Mouse (Mus musculus) G1E (cell line): ENCODE measurements around the gene Srebf2. TPM values are rescaled to one million over a fixed set of nuclear protein-coding genes. Genes with fewer than 3 reads are reported as not detected.

ENCODE experiments used
- ATAC-seq: 2 replicates; pipeline ENCODE4 v1.8.0; 2016; ENCODE audit warnings: mild to moderate bottlenecking; ENCODE audit not compliant: insufficient number of reproducible peaks, poor library complexity, low FRiP score, severe bottlenecking; ENCODE audit errors: extremely low read depth
- DNase-seq: peaks from one replicate; pipeline ENCODE4 v3.0.0; 2012; ENCODE audit warnings: low spot score
- H3K27me3 ChIP-seq: 2 replicates; pipeline ENCODE4 v1.6.1; 2012; ENCODE audit warnings: mild to moderate bottlenecking, low read length, inconsistent platforms; ENCODE audit not compliant: insufficient read depth
- H3K36me3 ChIP-seq: replicated peaks from 2 replicates; pipeline ENCODE3; 2012; ENCODE audit warnings: mild to moderate bottlenecking, inconsistent platforms
- H3K4me1 ChIP-seq: 2 replicates; pipeline ENCODE4 v1.6.1; 2012; ENCODE audit warnings: low read depth, low read length, inconsistent platforms, mixed read lengths; ENCODE audit not compliant: insufficient read depth
- H3K4me3 ChIP-seq: 2 replicates; pipeline ENCODE4 v1.5.1; 2012; ENCODE audit warnings: low read depth, mild to moderate bottlenecking, inconsistent platforms, low read length, moderate library complexity, mixed read lengths
- H3K9me3 ChIP-seq: replicated peaks from 2 replicates; pipeline ENCODE4 v1.6.1; 2012; ENCODE audit warnings: inconsistent platforms
- CTCF ChIP-seq: IDR thresholded peaks from 2 replicates; pipeline ENCODE4 v1.5.1; 2012; ENCODE audit warnings: low read depth, low read length, inconsistent platforms, mixed read lengths
- GATA1 ChIP-seq: IDR thresholded peaks from 2 replicates; pipeline ENCODE4 v1.6.1; 2012; ENCODE audit warnings: borderline replicate concordance, low read length, inconsistent platforms, mixed read lengths
- GATA2 ChIP-seq: IDR thresholded peaks from 2 replicates; pipeline ENCODE4 v1.6.1; 2012; ENCODE audit warnings: low read depth, low read length, inconsistent platforms, borderline replicate concordance
- POLR2AphosphoS5 ChIP-seq: IDR thresholded peaks from 2 replicates; pipeline ENCODE4 v1.6.1; 2012; ENCODE audit warnings: low read depth, low read length, inconsistent platforms; ENCODE audit not compliant: insufficient replicate concordance
- TAL1 ChIP-seq: conservative IDR thresholded peaks from 2 replicates; pipeline ENCODE4 v1.6.1; 2012; ENCODE audit warnings: low read depth, low read length, inconsistent platforms, mixed read lengths
- polyA plus RNA-seq: library from polyadenylated mRNA; stranded (reverse); fragments of >175 nt; gene quantifications from 2 replicates; pipeline ENCODE4 v1.2.3, GENCODE M21; 2012
- total RNA-seq, 2 experiments: library from RNA; stranded (forward) in 1 of 2; stranded (reverse) in 1 of 2; fragments of 200-1000 nt in 1 of 2; fragments of >200 nt in 1 of 2; fragmentation: Nextera tagmentation in 1 of 2; gene quantifications; 2 replicates each; pipeline ENCODE4 v1.2.3; 2014 to 2017

The Srebf2 gene
- total and polyA plus RNA-seq, 3 experiments: 48.5 to 440 (median 164) TPM

GRCm38 (mm10) chr15:82206365-82207104 lies 59.6 kb downstream of the Srebf2 start:
- no peak for TF ChIP-seq POLR2AphosphoS5
- TF ChIP-seq TAL1: no peak
- no peak for TF ChIP-seq GATA1
- no peak for TF ChIP-seq GATA2
- TF ChIP-seq CTCF: no peak
- Histone ChIP-seq H3K4me3 (no peak overlapping the region), H3K36me3 (peaks cover 83% of the 10 kb centered on the region), H3K27me3 (peaks cover 10% of the 10 kb centered on the region), H3K4me1 (no peaks in the 10 kb centered on the region), H3K9me3 (peaks cover 15% of the 10 kb centered on the region)
- ATAC-seq: no peak
- no peak for DNase-seq

DNA sequence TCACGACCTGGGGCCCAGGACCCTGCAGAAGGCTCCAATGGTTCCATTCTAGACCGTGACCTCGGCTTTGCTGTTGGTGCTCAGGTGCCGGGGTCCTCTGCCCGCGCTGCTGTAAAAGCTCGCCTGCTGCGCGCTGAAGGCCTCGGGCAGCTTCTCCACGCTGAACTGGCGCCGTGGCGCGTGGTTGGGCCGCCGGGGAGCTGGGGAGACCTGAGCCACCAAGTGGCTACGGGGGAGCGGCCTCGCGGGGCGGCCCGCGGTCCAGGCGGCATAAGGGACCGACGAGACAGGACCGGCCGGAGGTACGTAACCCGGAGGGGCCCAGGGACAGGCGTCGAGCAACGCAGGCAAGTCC lies 60.1 kb downstream of the Srebf2 start:
- no peaks in the 10 kb centered on the region for H3K4me1 ChIP-seq
- H3K36me3 ChIP-seq: peaks cover 77% of the 10 kb centered on the region
- peaks cover 20% of the 10 kb centered on the region for H3K9me3 ChIP-seq
- H3K27me3 ChIP-seq: peaks cover 16% of the 10 kb centered on the region
- ATAC-seq (no peak), DNase-seq (no peak)
- H3K4me3 ChIP-seq: no peak overlapping the region
- TF ChIP-seq GATA1 (no peak), TAL1 (no peak), GATA2 (no peak), POLR2AphosphoS5 (no peak), CTCF (no peak)

- DNase-seq: no peak
Observed at GRCm38 (mm10) chr15:82207504-82208219, 60.7 kb downstream of the Srebf2 start.

GRCm38 (mm10) chr15:82208307-82208706 lies 61.3 kb downstream of the Srebf2 start:
- ATAC-seq (no peak), DNase-seq (no peak)
- H3K4me3 ChIP-seq: no peak overlapping the region
- peaks cover 28% of the 10 kb centered on the region for H3K27me3 ChIP-seq
- H3K4me1 ChIP-seq: no peaks in the 10 kb centered on the region
- H3K36me3 ChIP-seq: peaks cover 65% of the 10 kb centered on the region
- peaks cover 31% of the 10 kb centered on the region for H3K9me3 ChIP-seq
- TF ChIP-seq TAL1 (no peak), CTCF (no peak), GATA1 (no peak), GATA2 (no peak), POLR2AphosphoS5 (no peak)

More at GRCm38 (mm10) chr15:82207504-82208219, 60.7 kb downstream of the Srebf2 start:
- no peaks in the 10 kb centered on the region for H3K4me1 ChIP-seq
- TF ChIP-seq TAL1: no peak
- TF ChIP-seq POLR2AphosphoS5: no peak
- TF ChIP-seq GATA1: no peak
- TF ChIP-seq GATA2: no peak
- no peak for TF ChIP-seq CTCF
- peaks cover 72% of the 10 kb centered on the region for H3K36me3 ChIP-seq
- peaks cover 26% of the 10 kb centered on the region for H3K9me3 ChIP-seq
- no peak for ATAC-seq
- H3K4me3 ChIP-seq: no peak overlapping the region
- peaks cover 21% of the 10 kb centered on the region for H3K27me3 ChIP-seq

DNA sequence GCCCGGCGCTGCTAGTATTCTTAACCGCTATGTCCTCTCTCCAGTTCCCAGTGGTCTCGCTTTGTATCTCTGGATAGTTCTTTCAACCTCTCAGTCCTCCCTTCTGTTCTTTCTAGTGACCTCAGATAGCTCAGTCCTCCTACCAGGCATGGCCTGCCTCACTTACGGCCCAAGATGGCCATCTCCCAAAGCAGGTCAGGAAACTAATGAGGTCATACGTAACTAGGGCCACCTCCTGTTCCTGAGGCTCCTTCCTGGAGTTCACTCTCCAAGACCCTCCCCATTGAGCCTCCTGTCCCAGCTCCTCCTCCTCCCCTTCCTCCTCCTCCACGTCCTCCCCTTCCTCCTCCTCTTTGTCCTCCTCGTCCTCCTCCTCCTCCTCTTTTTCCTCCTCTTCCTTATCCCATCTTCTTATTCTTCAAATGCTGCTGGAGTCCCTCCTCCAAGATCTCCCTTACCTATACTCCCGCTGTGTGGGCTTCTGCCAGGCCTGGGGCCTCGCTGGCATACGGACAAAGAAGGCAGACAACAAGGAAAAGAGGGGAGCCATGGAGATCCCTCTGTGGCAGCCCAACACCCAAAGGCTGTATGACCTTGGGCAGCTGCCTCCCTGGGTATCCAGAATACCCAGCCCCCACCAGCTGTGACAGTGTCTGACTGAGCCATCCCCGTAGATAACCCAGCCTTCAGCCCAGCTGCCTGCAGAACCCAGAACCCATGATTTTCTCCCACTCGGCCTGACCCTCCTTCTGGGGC lies 62.5 kb downstream of the Srebf2 start:
- H3K9me3 ChIP-seq: peaks cover 31% of the 10 kb centered on the region
- no peak overlapping the region for H3K4me3 ChIP-seq
- peaks cover 54% of the 10 kb centered on the region for H3K36me3 ChIP-seq
- no peaks in the 10 kb centered on the region for H3K4me1 ChIP-seq
- peaks cover 35% of the 10 kb centered on the region for H3K27me3 ChIP-seq
- no peak for DNase-seq
- no peak for ATAC-seq
- TF ChIP-seq POLR2AphosphoS5 (no peak), TAL1 (no peak), GATA1 (no peak), GATA2 (no peak), CTCF (no peak)

DNA sequence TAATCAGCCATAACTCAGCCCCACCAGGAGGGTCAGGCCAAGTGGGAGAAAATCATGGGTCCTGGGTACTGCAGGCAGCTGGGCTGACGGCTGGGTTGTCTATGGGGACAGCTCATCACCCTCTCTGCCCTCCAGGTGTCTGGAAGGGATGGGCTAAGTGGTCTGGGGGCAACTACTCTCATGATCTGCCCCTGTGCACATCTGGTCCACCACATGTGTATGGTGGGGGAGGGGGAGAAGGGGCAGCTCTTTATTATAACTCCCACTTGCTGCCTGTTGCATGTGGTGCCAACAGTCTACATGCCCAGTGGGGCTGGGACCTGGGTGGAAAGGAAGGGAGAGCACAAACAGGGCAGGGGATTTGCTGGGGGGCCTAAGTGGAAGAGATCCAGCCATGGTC lies 63.8 kb downstream of the Srebf2 start:
- DNase-seq (no peak), ATAC-seq (no peak)
- no peaks in the 10 kb centered on the region for H3K4me1 ChIP-seq
- peaks cover 31% of the 10 kb centered on the region for H3K9me3 ChIP-seq
- H3K4me3 ChIP-seq: no peak overlapping the region
- H3K27me3 ChIP-seq: peaks cover 48% of the 10 kb centered on the region
- H3K36me3 ChIP-seq: peaks cover 40% of the 10 kb centered on the region
- TF ChIP-seq GATA2: no peak
- no peak for TF ChIP-seq CTCF
- TF ChIP-seq POLR2AphosphoS5: no peak
- TF ChIP-seq GATA1: no peak
- no peak for TF ChIP-seq TAL1
